Mouse (Mus musculus): ENCODE results near the gene Otud4. TPM values are rescaled to one million over a fixed set of nuclear protein-coding genes. Genes with fewer than 3 reads are reported as not detected.

Otud4 gene
- polyA plus RNA-seq, 1 experiment from 2014 or later: 8.0 TPM

DNA sequence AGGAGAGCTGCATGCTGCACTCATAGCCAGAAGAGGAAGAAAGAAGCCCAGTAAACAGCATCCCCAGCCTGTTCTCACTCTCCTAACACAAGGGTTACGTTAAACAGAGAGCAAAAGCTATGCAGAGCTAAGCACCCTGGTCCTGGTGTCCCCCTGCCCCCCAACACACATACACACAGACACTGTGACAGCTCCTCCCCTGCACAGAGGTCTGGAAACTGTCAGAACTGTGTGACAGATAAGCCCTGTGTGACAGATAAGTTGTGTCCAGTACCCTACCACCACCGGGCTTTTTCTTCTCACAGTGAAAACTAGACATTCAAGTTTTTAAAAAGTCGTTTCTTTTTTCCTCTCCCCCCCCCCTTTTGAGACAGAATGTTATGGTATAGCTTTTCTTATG lies 19.4 kb upstream of the Otud4 start:
- WGBS: 1% methylated on average over 3 of the region's 3 CpGs
- Histone ChIP-seq H3K27ac (ENCODE audit: low read length) (no peak overlapping the region), H3K27me3 (replicated peaks; ENCODE audit: insufficient read depth, low read length) (no peaks in the 10 kb centered on the region), H3K4me1 (ENCODE audit: insufficient read depth, low read depth, low read length) (no peaks in the 10 kb centered on the region), H3K4me2 (replicated peaks; ENCODE audit: low read depth, low read length) (no peak overlapping the region), H3K9ac (replicated peaks; ENCODE audit: low read depth) (no peak overlapping the region), H3K9me3 (ENCODE audit: low read length) (no peaks in the 10 kb centered on the region), H3K4me3 (ENCODE audit: low read depth, low read length) (no peak overlapping the region), H3K36me3 (ENCODE audit: insufficient read depth, low read length) (no peaks in the 10 kb centered on the region)
- no peak for DNase-seq (ENCODE audit: low spot score)
- TF ChIP-seq CTCF (IDR thresholded peaks at IDR 0.05): no peak
- no peak for TF ChIP-seq EP300 (IDR thresholded peaks at IDR 0.05)
- ATAC-seq: no peak; the same call in 1 of the 2 replicates

GRCm38 (mm10) chr8:79620489-79621276 lies 18.7 kb upstream of the Otud4 start:
- Histone ChIP-seq H3K36me3 (ENCODE audit: insufficient read depth, low read length) (no peaks in the 10 kb centered on the region), H3K4me1 (ENCODE audit: insufficient read depth, low read depth, low read length) (no peaks in the 10 kb centered on the region), H3K27ac (ENCODE audit: low read length) (no peak overlapping the region), H3K9me3 (ENCODE audit: low read length) (no peaks in the 10 kb centered on the region), H3K4me3 (ENCODE audit: low read depth, low read length) (no peak overlapping the region), H3K4me2 (replicated peaks; ENCODE audit: low read depth, low read length) (no peak overlapping the region), H3K9ac (replicated peaks; ENCODE audit: low read depth) (no peak overlapping the region), H3K27me3 (replicated peaks; ENCODE audit: insufficient read depth, low read length) (no peaks in the 10 kb centered on the region)
- TF ChIP-seq EP300 (IDR thresholded peaks at IDR 0.05): no peak
- TF ChIP-seq CTCF (IDR thresholded peaks at IDR 0.05): no peak
- no peak for ATAC-seq
- DNase-seq (ENCODE audit: low spot score): no peak
- 37% methylated on average over 9 of the region's 9 CpGs for WGBS

DNA sequence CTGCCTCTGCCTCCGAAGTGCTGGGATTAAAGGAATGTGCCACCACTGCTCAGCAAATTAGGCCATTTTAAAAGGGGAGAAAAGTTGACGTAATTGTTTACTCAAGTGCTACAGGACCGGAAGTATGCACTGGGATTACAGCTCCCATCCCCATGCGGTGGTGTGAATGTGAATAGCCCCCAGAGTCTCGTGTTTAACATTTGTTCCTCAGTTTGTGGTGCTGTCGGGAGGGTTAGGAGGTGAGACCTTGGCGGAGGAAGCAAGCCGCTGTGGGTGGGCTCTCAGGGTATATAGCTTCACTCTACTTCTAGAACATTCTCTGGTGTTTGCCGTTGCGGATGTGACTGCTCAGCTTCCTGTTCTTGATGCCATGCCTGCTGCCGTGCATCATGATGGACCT lies 17.1 kb upstream of the Otud4 start:
- TF ChIP-seq CTCF (IDR thresholded peaks at IDR 0.05) (no peak), EP300 (IDR thresholded peaks at IDR 0.05) (no peak)
- 45% methylated on average over 11 of the region's 11 CpGs for WGBS
- Histone ChIP-seq H3K9ac (replicated peaks; ENCODE audit: low read depth) (no peak overlapping the region), H3K27me3 (replicated peaks; ENCODE audit: insufficient read depth, low read length) (no peaks in the 10 kb centered on the region), H3K27ac (ENCODE audit: low read length) (no peak overlapping the region), H3K4me3 (ENCODE audit: low read depth, low read length) (no peak overlapping the region), H3K4me1 (ENCODE audit: insufficient read depth, low read depth, low read length) (no peaks in the 10 kb centered on the region), H3K4me2 (replicated peaks; ENCODE audit: low read depth, low read length) (no peak overlapping the region), H3K9me3 (ENCODE audit: low read length) (no peaks in the 10 kb centered on the region), H3K36me3 (ENCODE audit: insufficient read depth, low read length) (no peaks in the 10 kb centered on the region)
- ATAC-seq (peak; percentile 32; the same call in 1 of the 2 replicates), DNase-seq (ENCODE audit: low spot score) (peak; percentile 28)

GRCm38 (mm10) chr8:79623351-79623750 lies 16.1 kb upstream of the Otud4 start:
- Histone ChIP-seq H3K4me2 (replicated peaks; ENCODE audit: low read depth, low read length) (no peak overlapping the region), H3K4me3 (ENCODE audit: low read depth, low read length) (no peak overlapping the region), H3K4me1 (ENCODE audit: insufficient read depth, low read depth, low read length) (no peaks in the 10 kb centered on the region), H3K27me3 (replicated peaks; ENCODE audit: insufficient read depth, low read length) (no peaks in the 10 kb centered on the region), H3K9me3 (ENCODE audit: low read length) (no peaks in the 10 kb centered on the region), H3K9ac (replicated peaks; ENCODE audit: low read depth) (no peak overlapping the region), H3K36me3 (ENCODE audit: insufficient read depth, low read length) (no peaks in the 10 kb centered on the region), H3K27ac (ENCODE audit: low read length) (no peak overlapping the region)
- ATAC-seq: peak; percentile 73
- no peak for DNase-seq (ENCODE audit: low spot score)
- TF ChIP-seq EP300 (IDR thresholded peaks at IDR 0.05) (no peak), CTCF (IDR thresholded peaks at IDR 0.05) (no peak)
- 68% methylated on average over 12 of the region's 12 CpGs for WGBS

DNA sequence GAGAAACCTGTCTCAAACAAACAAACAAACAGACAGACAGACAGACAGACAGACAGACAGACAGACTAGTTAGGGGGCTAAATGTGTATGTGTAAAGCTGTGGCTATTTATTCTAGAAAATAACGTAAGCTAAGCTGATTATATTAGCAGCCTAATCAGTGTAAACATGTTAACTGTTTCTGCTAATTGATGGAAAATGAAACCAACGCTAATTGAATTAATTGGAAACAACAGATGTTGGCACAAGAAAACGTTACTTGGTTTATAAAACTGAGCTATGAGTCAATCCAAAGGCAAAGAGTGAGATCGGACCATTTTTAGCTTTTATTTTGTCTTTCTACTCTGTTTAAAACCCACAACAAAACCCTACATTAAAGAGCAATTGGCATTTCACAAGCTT lies 15.0 kb upstream of the Otud4 start:
- Histone ChIP-seq H3K4me3 (ENCODE audit: low read depth, low read length) (no peak overlapping the region), H3K9ac (replicated peaks; ENCODE audit: low read depth) (no peak overlapping the region), H3K4me1 (ENCODE audit: insufficient read depth, low read depth, low read length) (no peaks in the 10 kb centered on the region), H3K36me3 (ENCODE audit: insufficient read depth, low read length) (no peaks in the 10 kb centered on the region), H3K27me3 (replicated peaks; ENCODE audit: insufficient read depth, low read length) (no peaks in the 10 kb centered on the region), H3K4me2 (replicated peaks; ENCODE audit: low read depth, low read length) (no peak overlapping the region), H3K9me3 (ENCODE audit: low read length) (no peaks in the 10 kb centered on the region), H3K27ac (ENCODE audit: low read length) (no peak overlapping the region)
- no peak for TF ChIP-seq CTCF (IDR thresholded peaks at IDR 0.05)
- no peak for TF ChIP-seq EP300 (IDR thresholded peaks at IDR 0.05)
- DNase-seq (ENCODE audit: low spot score) (no peak), ATAC-seq (no peak)
- WGBS: 79% methylated on average over 4 of the region's 4 CpGs

DNA sequence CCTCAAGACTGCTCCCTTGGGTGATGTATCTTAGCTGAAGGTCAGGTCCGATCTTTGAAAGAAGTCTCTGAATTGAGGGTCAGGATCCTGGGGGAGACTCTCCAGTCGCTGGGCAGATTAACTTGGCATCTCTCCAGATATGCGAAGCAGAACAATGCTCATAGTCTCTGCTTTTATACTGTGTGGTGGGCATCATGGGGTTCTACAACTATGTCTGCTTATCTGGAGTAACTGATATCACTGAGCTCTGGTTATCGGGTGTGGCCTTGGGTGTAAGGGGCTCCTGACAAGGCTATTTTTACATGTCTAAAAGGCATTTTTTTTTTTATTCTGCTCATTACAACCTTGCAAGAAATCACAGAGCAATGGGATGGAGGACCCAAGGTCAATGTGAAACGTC lies 13.2 kb upstream of the Otud4 start:
- H3K27ac ChIP-seq (ENCODE audit: low read length): no peak overlapping the region
- H3K4me1 ChIP-seq (ENCODE audit: insufficient read depth, low read depth, low read length): no peaks in the 10 kb centered on the region
- TF ChIP-seq CTCF (IDR thresholded peaks at IDR 0.05) (no peak), EP300 (IDR thresholded peaks at IDR 0.05) (no peak)
- no peak overlapping the region for H3K4me3 ChIP-seq (ENCODE audit: low read depth, low read length)
- no peaks in the 10 kb centered on the region for H3K27me3 ChIP-seq (replicated peaks; ENCODE audit: insufficient read depth, low read length)
- WGBS: 67% methylated on average over 5 of the region's 5 CpGs
- no peak overlapping the region for H3K4me2 ChIP-seq (replicated peaks; ENCODE audit: low read depth, low read length)
- no peaks in the 10 kb centered on the region for H3K9me3 ChIP-seq (ENCODE audit: low read length)
- no peaks in the 10 kb centered on the region for H3K36me3 ChIP-seq (ENCODE audit: insufficient read depth, low read length)
- DNase-seq (ENCODE audit: low spot score) (no peak), ATAC-seq (no peak)
- no peak overlapping the region for H3K9ac ChIP-seq (replicated peaks; ENCODE audit: low read depth)
